Comparison of ENCODE assay signal across 8 mouse cellular contexts in genomic region chr15:36373900-36374611, GRCm38 (mm10).
DNase-seq lines count a peak whose midpoint lies in the region; ATAC-seq and TF ChIP-seq lines count a peak whose summit lies in the region.

No protein-coding gene starts in this region.

- H3K9me3 ChIP-seq in heart, postnatal 0 days (replicated peaks; ENCODE audit: control insufficient read depth, low read length): no peaks in the 10 kb centered on the region
- no peaks in the 10 kb centered on the region for H3K9me3 ChIP-seq in stomach, embryonic 14.5 days (ENCODE audit: control insufficient read depth, low read depth, low read length)

- H3K27me3 ChIP-seq in heart, postnatal 0 days (ENCODE audit: control insufficient read depth, insufficient read depth, low read length): no peaks in the 10 kb centered on the region
- no peaks in the 10 kb centered on the region for H3K27me3 ChIP-seq in stomach, embryonic 14.5 days (ENCODE audit: control insufficient read depth, insufficient read depth, low read length)

- ATAC-seq in common myeloid progenitor, adult 5-6 weeks (replicated peaks; ENCODE audit: low read depth, poor library complexity, severe bottlenecking): peak; percentile 53
- ATAC-seq in heart, postnatal 0 days (ENCODE audit: insufficient read depth, low read depth): peak; percentile 80
- peak; percentile 83 for ATAC-seq in stomach, embryonic 14.5 days (ENCODE audit: insufficient number of reproducible peaks, insufficient read depth, low FRiP score, low read depth)

- peak overlapping the region; percentile 93 for H3K27ac ChIP-seq in layer of hippocampus, adult 2 months
- peak overlapping the region; percentile 84 for H3K27ac ChIP-seq in heart, postnatal 0 days (ENCODE audit: low read depth)
- peak overlapping the region; percentile 76; the same call in 1 of the 2 replicates for H3K27ac ChIP-seq in stomach, embryonic 14.5 days (ENCODE audit: low read length)

- DNase-seq in layer of hippocampus, adult 2 months (ENCODE audit: low spot score in 2 of 2): no peak
- no peak for DNase-seq in layer of hippocampus, postnatal 14 days (ENCODE audit: low spot score in 2 of 2)
- peak; percentile 25 for DNase-seq in heart, postnatal 0 days (ENCODE audit: low spot score)
- DNase-seq in kidney, postnatal 4 days: peak; percentile 59 to 77
- DNase-seq in lung, postnatal 4 days: peak; percentile 51 to 71
- no peak for DNase-seq in thymus, postnatal 4 days

- H3K9ac ChIP-seq in heart, postnatal 0 days (replicated peaks; ENCODE audit: low read depth, low read length): peak overlapping the region; percentile 67
- peak overlapping the region; percentile 26; the same call in 1 of the 2 replicates for H3K9ac ChIP-seq in stomach, embryonic 14.5 days (replicated peaks; ENCODE audit: low read depth, low read length)

- TF ChIP-seq CTCF in layer of hippocampus, adult 2 months (conservative IDR thresholded peaks at IDR 0.05): no peak
- TF ChIP-seq CTCF in heart, postnatal 0 days (IDR thresholded peaks at IDR 0.05; ENCODE audit: low read depth): no peak

- H3K36me3 ChIP-seq in heart, postnatal 0 days (replicated peaks; ENCODE audit: control insufficient read depth, insufficient read depth, low read length): no peaks in the 10 kb centered on the region
- no peaks in the 10 kb centered on the region for H3K36me3 ChIP-seq in stomach, embryonic 14.5 days (ENCODE audit: control insufficient read depth, insufficient read depth, low read length)

- peak overlapping the region; percentile 49 for H3K4me3 ChIP-seq in layer of hippocampus, adult 2 months
- H3K4me3 ChIP-seq in heart, postnatal 0 days (ENCODE audit: low read depth, low read length): peak overlapping the region; percentile 61
- peak overlapping the region; percentile 37 for H3K4me3 ChIP-seq in stomach, embryonic 14.5 days (ENCODE audit: low read depth, low read length)

- TF ChIP-seq EP300 in heart, postnatal 0 days (IDR thresholded peaks at IDR 0.05; ENCODE audit: low read depth): no peak

- 7% methylated on average over 11 of the region's 11 CpGs for WGBS in heart, postnatal 0 days
- 6% methylated on average over 11 of the region's 11 CpGs for WGBS in stomach, embryonic 14.5 days

- H3K4me1 ChIP-seq in heart, postnatal 0 days (ENCODE audit: control insufficient read depth, insufficient read depth): peaks cover 14% of the 10 kb centered on the region
- peaks cover 7% of the 10 kb centered on the region; the same call in 1 of the 2 replicates for H3K4me1 ChIP-seq in stomach, embryonic 14.5 days (ENCODE audit: control insufficient read depth, insufficient read depth, low read length)

- peak overlapping the region; percentile 92 for H3K4me2 ChIP-seq in heart, postnatal 0 days (ENCODE audit: low read depth, low read length)
- H3K4me2 ChIP-seq in stomach, embryonic 14.5 days (replicated peaks; ENCODE audit: low read depth, low read length): peak overlapping the region; percentile 68

Comparison
In these comparisons a context has a peak if more than half of its experiments do, and no peak if none do; other contexts are left out.
1. DNase-seq: peak in heart, postnatal 0 days (single experiment), kidney, postnatal 4 days (2 of 2) and lung, postnatal 4 days (2 of 2); none in layer of hippocampus, adult 2 months (0 of 2), layer of hippocampus, postnatal 14 days (0 of 2) and thymus, postnatal 4 days (single experiment).
2. Peak in every context shown above with its lines, with median percentiles within 50 percentile points of each other: H3K27ac ChIP-seq, H3K4me3 ChIP-seq and ATAC-seq.